Mouse (Mus musculus) liver, embryonic 14.5 days (tissue): ENCODE results near the gene Mutyh. TPM values are rescaled to one million over a fixed set of nuclear protein-coding genes. Genes with fewer than 3 reads are reported as not detected.

ENCODE experiments used
- ATAC-seq: fragments of 200-750 bp; cut with Nextera tagmentation; 2 replicates; pipeline ENCODE4 v1.8.0; 2017; ENCODE audit warnings: moderate number of reproducible peaks, mild to moderate bottlenecking, moderate library complexity; ENCODE audit not compliant: insufficient read depth
- DNase-seq, 3 experiments: peaks; one replicate each; pipeline ENCODE4 v3.0.0-alpha.2; 2012 to 2013; ENCODE audit warnings: low read depth in 3 of 3, low spot score in 3 of 3
- H3K27ac ChIP-seq: fragments of 300-500 bp; sonication (generic); 2 replicates; pipeline ENCODE4 v1.5.1; 2014; ENCODE audit warnings: moderate library complexity, mild to moderate bottlenecking, control low read depth, inconsistent platforms
- H3K27me3 ChIP-seq: fragments of 300-500 bp; sonication (generic); 2 replicates; pipeline ENCODE4 v1.6.1; 2014; ENCODE audit warnings: mild to moderate bottlenecking, low read length, moderate library complexity; ENCODE audit not compliant: control insufficient read depth, insufficient read depth
- H3K36me3 ChIP-seq: fragments of 300-500 bp; sonication (generic); replicated peaks from 2 replicates; pipeline ENCODE4 v1.6.1; 2014; ENCODE audit warnings: low read depth; ENCODE audit not compliant: control insufficient read depth, insufficient read depth
- H3K4me1 ChIP-seq, 2 experiments: fragments of 200-500 bp in 1 of 2; fragments of 300-500 bp in 1 of 2; sonication (generic) in 1 of 2; replicated peaks; 2 replicates each; pipeline ENCODE4 v1.6.1; 2012 to 2014; ENCODE audit warnings: antibody characterized with exemption in 1 of 2, inconsistent platforms in 1 of 2, low read length in 1 of 2; ENCODE audit not compliant: control insufficient read depth in 2 of 2, insufficient read depth in 2 of 2
- H3K4me2 ChIP-seq: fragments of 300-500 bp; sonication (generic); 2 replicates; pipeline ENCODE4 v1.6.1; 2014; ENCODE audit warnings: low read depth, mild to moderate bottlenecking, control low read depth, moderate library complexity
- H3K4me3 ChIP-seq, 2 experiments: fragments of 200-500 bp in 1 of 2; fragments of 300-500 bp in 1 of 2; sonication (generic) in 1 of 2; 2 replicates each; pipeline ENCODE4 v1.5.1; 2012 to 2014; ENCODE audit warnings: low read depth in 2 of 2, low read length in 2 of 2, mild to moderate bottlenecking in 2 of 2, control low read depth in 1 of 2, inconsistent platforms in 1 of 2, moderate library complexity in 1 of 2; ENCODE audit not compliant: insufficient read depth in 1 of 2
- H3K9ac ChIP-seq: fragments of 300-500 bp; sonication (generic); replicated peaks from 2 replicates; pipeline ENCODE4 v1.6.1; 2014; ENCODE audit warnings: mild to moderate bottlenecking, control low read depth, moderate library complexity
- H3K9me3 ChIP-seq: fragments of 300-500 bp; sonication (generic); 2 replicates; pipeline ENCODE4 v1.6.1; 2016; ENCODE audit warnings: low read length, mixed read lengths; ENCODE audit not compliant: control insufficient read depth
- CTCF ChIP-seq: IDR thresholded peaks from 2 replicates; pipeline ENCODE4 v1.5.1; 2016; ENCODE audit warnings: antibody characterized with exemption, low read depth, control low read depth
- EP300 ChIP-seq: IDR thresholded peaks from 2 replicates; pipeline ENCODE4 v1.6.1; 2016; ENCODE audit warnings: antibody characterized with exemption, low read depth
- WGBS: fragments of 180-500 bp; shearing (Covaris S2); extraction: QIAGEN DNeasy Blood & Tissue Kit; methylation state at CpG from one replicate; pipeline ENCODE4 v1.1.7; 2014; ENCODE audit not compliant: insufficient replicate concordance; 5-methylcytosine and 5-hydroxymethylcytosine counted together
- polyA plus RNA-seq, 2 experiments: library from polyadenylated mRNA; depleted of rRNA in 1 of 2; stranded (reverse) in 1 of 2; unstranded in 1 of 2; fragments of >200 nt; fragmentation: Nextera tagmentation in 1 of 2; extraction: Ambion mirVana in 1 of 2; gene quantifications; 2 replicates each; pipeline versions ENCODE4 v1.2.1 to v1.2.3; 2012 to 2014

The Mutyh gene
- polyA plus RNA-seq, 2 experiments: 1.7 to 3.5 TPM

DNA sequence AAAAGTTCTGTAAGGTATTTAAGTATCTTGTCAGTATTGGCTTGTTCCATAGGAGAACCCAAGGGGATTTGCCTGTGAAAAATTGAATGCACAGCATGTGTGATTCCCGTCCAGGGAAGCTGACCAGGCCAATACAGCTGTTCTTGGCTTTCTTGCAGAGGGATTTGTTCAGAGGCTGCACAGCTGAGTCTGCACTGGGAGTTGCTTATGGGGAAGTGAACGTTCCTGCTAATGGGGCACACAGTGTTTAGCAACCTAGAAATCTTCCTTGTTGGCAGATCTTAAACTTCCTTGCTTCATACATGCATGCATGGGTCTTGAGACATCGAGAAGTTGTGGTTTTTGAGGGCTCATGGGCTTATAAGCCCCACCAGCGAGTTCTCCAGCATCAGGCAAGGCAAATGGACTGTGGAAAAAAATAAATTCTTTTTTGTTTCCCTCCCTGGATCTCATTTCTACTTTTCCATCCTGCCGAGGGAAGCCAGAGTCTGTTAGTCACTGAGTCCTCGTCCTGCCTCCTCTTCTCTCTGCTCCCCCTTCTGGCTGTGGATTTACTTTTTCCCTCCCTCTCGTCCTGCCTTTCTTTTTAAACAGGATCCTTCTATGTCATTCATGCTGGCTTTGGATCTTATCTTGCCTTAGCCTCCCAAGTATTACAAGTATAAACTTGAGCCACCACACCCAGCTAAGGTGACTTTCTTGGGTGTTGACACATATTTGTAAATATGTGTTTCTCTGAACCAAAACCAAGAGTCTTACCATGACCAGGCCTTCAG is 19.4 kb upstream of the Mutyh start:
- Histone ChIP-seq H3K9me3 (no peaks in the 10 kb centered on the region), H3K9ac (no peak overlapping the region), H3K4me1 (no peaks in the 10 kb centered on the region), H3K27me3 (no peaks in the 10 kb centered on the region), H3K36me3 (no peaks in the 10 kb centered on the region), H3K27ac (no peak overlapping the region), H3K4me2 (no peak overlapping the region), H3K4me3 (no peak overlapping the region)
- ATAC-seq (no peak), DNase-seq (no peak)
- no peak for TF ChIP-seq CTCF
- TF ChIP-seq EP300: no peak
- WGBS: 21% methylated on average over 7 of the region's 7 CpGs

DNA sequence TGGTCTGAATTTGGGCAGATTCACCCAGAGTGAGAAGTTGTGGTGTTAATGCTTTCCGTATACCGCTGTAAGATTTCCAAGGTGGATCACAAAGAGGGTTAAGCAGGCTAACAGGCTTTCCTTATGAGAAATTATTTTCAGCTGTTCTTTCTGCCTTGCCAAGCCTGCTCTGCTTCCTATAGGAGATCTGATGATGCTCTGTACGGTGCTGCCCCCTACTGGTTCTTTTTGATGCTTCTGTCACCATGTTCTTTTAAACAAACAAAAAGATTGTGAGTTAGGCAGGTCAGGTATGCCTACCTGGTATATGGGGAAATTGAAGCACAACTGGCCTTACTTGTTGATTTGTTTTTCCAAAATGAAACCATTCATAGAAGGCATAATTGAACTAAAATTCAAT is 18.6 kb upstream of the Mutyh start:
- Histone ChIP-seq H3K4me2 (no peak overlapping the region), H3K4me1 (no peaks in the 10 kb centered on the region), H3K27ac (no peak overlapping the region), H3K27me3 (no peaks in the 10 kb centered on the region), H3K4me3 (no peak overlapping the region), H3K9ac (no peak overlapping the region), H3K9me3 (no peaks in the 10 kb centered on the region), H3K36me3 (no peaks in the 10 kb centered on the region)
- 13% methylated on average over 3 of the region's 3 CpGs for WGBS
- no peak; the same call in 1 of the 2 replicates for ATAC-seq
- TF ChIP-seq CTCF: peak; percentile 81
- no peak for TF ChIP-seq EP300
- DNase-seq: peak; percentile 63 to 67 (median 65)

DNA sequence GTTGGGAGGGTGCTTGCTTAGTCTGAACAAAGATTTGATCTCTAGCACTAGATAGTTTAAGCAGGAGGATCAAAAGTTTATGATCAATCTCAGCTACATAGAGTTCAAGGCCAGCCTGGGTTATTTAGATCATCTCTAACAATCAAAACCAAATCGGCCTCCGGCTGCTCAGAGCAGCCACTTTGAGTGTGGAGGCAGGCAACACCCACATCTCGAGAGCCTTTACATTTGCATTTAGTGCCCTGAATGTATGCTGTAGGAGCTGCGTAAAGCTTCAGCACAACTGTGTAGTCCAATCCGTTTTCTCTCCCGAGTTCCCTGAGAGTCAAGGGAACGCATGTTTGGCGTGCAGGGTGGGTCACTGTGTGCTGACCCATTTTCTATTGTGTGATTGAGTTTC is 15.1 kb upstream of the Mutyh start:
- 74% methylated on average over 8 of the region's 8 CpGs for WGBS
- Histone ChIP-seq H3K9ac (no peak overlapping the region), H3K36me3 (no peaks in the 10 kb centered on the region), H3K27me3 (no peaks in the 10 kb centered on the region), H3K27ac (no peak overlapping the region), H3K9me3 (no peaks in the 10 kb centered on the region), H3K4me1 (no peaks in the 10 kb centered on the region), H3K4me3 (no peak overlapping the region), H3K4me2 (no peak overlapping the region)
- DNase-seq (no peak), ATAC-seq (no peak)
- TF ChIP-seq CTCF: no peak
- TF ChIP-seq EP300: no peak

DNA sequence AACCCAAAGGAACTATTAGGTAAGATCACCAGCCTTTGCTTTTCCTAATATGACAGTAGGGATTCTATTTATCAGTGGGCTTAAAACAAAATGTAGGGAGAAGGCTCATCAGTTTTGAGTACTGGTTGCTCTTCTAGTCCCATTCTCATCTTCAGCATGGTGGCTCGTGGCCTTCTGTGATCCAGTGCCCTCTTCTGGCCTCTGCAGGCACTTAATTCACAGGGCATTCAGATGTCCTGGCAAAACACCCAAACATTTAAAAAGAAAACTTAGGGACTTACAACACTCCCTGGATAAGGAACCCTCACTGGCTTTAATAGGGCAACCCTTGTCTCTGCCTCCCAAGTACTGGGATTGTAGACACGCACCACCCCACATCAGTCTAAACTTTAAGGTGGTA is 13.2 kb upstream of the Mutyh start:
- no peak for DNase-seq
- H3K27ac ChIP-seq: no peak overlapping the region
- no peaks in the 10 kb centered on the region for H3K4me1 ChIP-seq
- no peak overlapping the region for H3K9ac ChIP-seq
- no peak overlapping the region for H3K4me2 ChIP-seq
- ATAC-seq: no peak
- H3K4me3 ChIP-seq: no peak overlapping the region
- 59% methylated on average over 2 of the region's 2 CpGs for WGBS
- no peaks in the 10 kb centered on the region for H3K27me3 ChIP-seq
- H3K9me3 ChIP-seq: no peaks in the 10 kb centered on the region
- H3K36me3 ChIP-seq: no peaks in the 10 kb centered on the region
- TF ChIP-seq CTCF: peak; percentile 31; the same call in 1 of the 2 replicates
- no peak for TF ChIP-seq EP300

DNA sequence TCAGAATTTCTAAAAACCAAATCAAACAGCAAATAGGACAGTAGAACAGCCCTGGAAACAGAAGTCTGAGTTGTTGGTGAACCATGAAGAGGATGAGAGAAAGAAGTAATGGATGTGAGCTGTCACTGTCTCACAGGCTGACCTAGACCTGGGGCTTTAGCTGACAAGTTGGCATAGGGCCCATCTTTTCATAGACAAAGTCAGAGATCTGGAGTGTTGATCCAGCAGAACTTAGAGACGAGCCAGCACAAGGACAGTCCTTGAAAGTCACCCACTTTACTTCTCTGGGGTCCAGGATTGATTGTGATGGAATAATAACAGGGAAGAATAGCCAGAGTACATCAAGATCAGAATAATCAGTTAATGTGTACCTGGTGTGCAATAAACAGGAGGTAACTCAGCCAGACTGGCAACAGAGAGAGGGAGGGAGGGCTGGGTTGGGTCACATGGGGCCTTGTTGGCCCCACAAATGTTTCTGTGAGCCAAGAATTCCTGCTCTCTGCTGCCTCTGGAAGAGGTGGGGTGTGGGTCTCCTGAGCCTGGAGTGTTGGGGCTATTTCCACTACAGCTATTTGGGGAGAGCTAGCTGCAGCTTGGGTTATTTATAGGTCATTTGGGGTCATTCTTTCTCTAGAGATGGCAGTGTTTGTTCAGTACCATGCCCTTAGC is 10.9 kb upstream of the Mutyh start:
- no peak for DNase-seq
- no peak overlapping the region for H3K27ac ChIP-seq
- 63% methylated on average over 1 of the region's 1 CpGs for WGBS

More for the DNA sequence above, 10.9 kb upstream of the Mutyh start:
- H3K4me1 ChIP-seq: no peaks in the 10 kb centered on the region
- TF ChIP-seq CTCF (no peak), EP300 (no peak)
- H3K4me3 ChIP-seq: no peak overlapping the region
- no peaks in the 10 kb centered on the region for H3K9me3 ChIP-seq
- ATAC-seq: no peak
- no peaks in the 10 kb centered on the region for H3K27me3 ChIP-seq
- H3K4me2 ChIP-seq: no peak overlapping the region
- H3K9ac ChIP-seq: no peak overlapping the region
- H3K36me3 ChIP-seq: no peaks in the 10 kb centered on the region
